Mouse (Mus musculus) G1E (cell line): ENCODE measurements around the gene Glp1r.

ENCODE experiments used
- CTCF ChIP-seq: IDR thresholded peaks from 2 replicates; pipeline ENCODE4 v1.5.1; 2012; ENCODE audit warnings: low read depth, low read length, inconsistent platforms, mixed read lengths
- GATA1 ChIP-seq: IDR thresholded peaks from 2 replicates; pipeline ENCODE4 v1.6.1; 2012; ENCODE audit warnings: borderline replicate concordance, low read length, inconsistent platforms, mixed read lengths
- GATA2 ChIP-seq: IDR thresholded peaks from 2 replicates; pipeline ENCODE4 v1.6.1; 2012; ENCODE audit warnings: low read depth, low read length, inconsistent platforms, borderline replicate concordance
- POLR2AphosphoS5 ChIP-seq: IDR thresholded peaks from 2 replicates; pipeline ENCODE4 v1.6.1; 2012; ENCODE audit warnings: low read depth, low read length, inconsistent platforms; ENCODE audit not compliant: insufficient replicate concordance
- TAL1 ChIP-seq: conservative IDR thresholded peaks from 2 replicates; pipeline ENCODE4 v1.6.1; 2012; ENCODE audit warnings: low read depth, low read length, inconsistent platforms, mixed read lengths

- TF ChIP-seq CTCF, result no peak
- no peak for TF ChIP-seq GATA1
- no peak for TF ChIP-seq GATA2
- no peak for TF ChIP-seq TAL1
- no peak for TF ChIP-seq POLR2AphosphoS5
Measured at GRCm38 (mm10) chr17:30907577-30907976, 6.0 kb downstream of the Glp1r start.
